Mouse (Mus musculus) myocyte (in vitro differentiated cells): ENCODE measurements at regions not wholly inside any gene's neighbourhood (a gene's known extent, or its start where the extent isn't known, plus 50 kb on each side); places are given as distances from the start of the nearest gene placed in this dataset.

Experiments used
- H3K27me3 ChIP-seq: one replicate; pipeline ENCODE4 v1.6.1; 2011; ENCODE audit not compliant: control insufficient read depth, insufficient read depth, insufficient read length
- H3K36me3 ChIP-seq: one replicate; pipeline ENCODE4 v1.6.1; 2011; ENCODE audit not compliant: control insufficient read depth, insufficient read depth
- H3K4me2 ChIP-seq: one replicate; pipeline ENCODE4 v1.6.1; 2011; ENCODE audit warnings: low read depth, control low read depth
- H3K4me3 ChIP-seq: one replicate; pipeline ENCODE4 v1.5.1; 2011; ENCODE audit warnings: mild to moderate bottlenecking, control low read depth, moderate library complexity
- H3K79me2 ChIP-seq: one replicate; pipeline ENCODE4 v1.6.1; 2011; ENCODE audit not compliant: control insufficient read depth, insufficient read depth
- H3ac ChIP-seq: one replicate; pipeline ENCODE4 v1.6.1; 2011; ENCODE audit not compliant: control insufficient read depth, insufficient read length
- CEBPB ChIP-seq: IDR thresholded peaks from 2 replicates; pipeline ENCODE4 v1.6.1; 2011; ENCODE audit warnings: mild to moderate bottlenecking, moderate library complexity; ENCODE audit not compliant: poor library complexity, insufficient read depth, severe bottlenecking
- E2F4 ChIP-seq: IDR thresholded peaks from one replicate; pipeline ENCODE4 v1.6.1; 2011; ENCODE audit warnings: mild to moderate bottlenecking, control low read depth, moderate library complexity; ENCODE audit not compliant: insufficient read depth
- MAX ChIP-seq: IDR thresholded peaks from one replicate; pipeline ENCODE4 v1.6.1; 2011; ENCODE audit warnings: low read depth, mild to moderate bottlenecking, control low read depth
- MYOD1 ChIP-seq, 3 experiments: IDR thresholded peaks; one replicate each; pipeline ENCODE4 v1.6.1; 2011; ENCODE audit warnings: control low read depth in 2 of 3, low read depth in 2 of 3, mild to moderate bottlenecking in 2 of 3, moderate library complexity in 1 of 3; ENCODE audit not compliant: insufficient read length in 2 of 3, control insufficient read depth in 1 of 3
- MYOG ChIP-seq, 3 experiments: IDR thresholded peaks; one replicate each; pipeline ENCODE4 v1.6.1; 2011; ENCODE audit warnings: control low read depth in 2 of 3, low read depth in 2 of 3, mild to moderate bottlenecking in 2 of 3; ENCODE audit not compliant: insufficient read length in 2 of 3, control insufficient read depth in 1 of 3, insufficient read depth in 1 of 3
- POLR2A ChIP-seq: IDR thresholded peaks from one replicate; pipeline ENCODE4 v1.6.1; 2011; ENCODE audit warnings: low read depth, mild to moderate bottlenecking, control low read depth, moderate library complexity; ENCODE audit not compliant: insufficient read length
- POLR2AphosphoS2 ChIP-seq: IDR thresholded peaks from one replicate; pipeline ENCODE4 v1.6.1; 2011; ENCODE audit warnings: low read depth, control low read depth; ENCODE audit not compliant: insufficient read length
- REST ChIP-seq: IDR thresholded peaks from one replicate; pipeline ENCODE4 v1.6.1; 2011; ENCODE audit warnings: mild to moderate bottlenecking, control low read depth, moderate library complexity; ENCODE audit not compliant: insufficient read depth, insufficient read length
- SRF ChIP-seq: IDR thresholded peaks from one replicate; pipeline ENCODE4 v1.6.1; 2011; ENCODE audit warnings: low read depth; ENCODE audit not compliant: control insufficient read depth, insufficient read length
- TCF12 ChIP-seq: IDR thresholded peaks from one replicate; pipeline ENCODE4 v1.6.1; 2011; ENCODE audit warnings: mild to moderate bottlenecking, control low read depth; ENCODE audit not compliant: poor library complexity, insufficient read depth, severe bottlenecking
- TCF3 ChIP-seq: IDR thresholded peaks from one replicate; pipeline ENCODE4 v1.6.1; 2011; ENCODE audit warnings: low read depth, control low read depth; ENCODE audit not compliant: insufficient read length
- USF1 ChIP-seq: IDR thresholded peaks from one replicate; pipeline ENCODE4 v1.6.1; 2011; ENCODE audit warnings: low read depth, mild to moderate bottlenecking, control low read depth, moderate library complexity

- TF ChIP-seq E2F4 (no peak), MAX (no peak), TCF12 (no peak), TCF3 (no peak), POLR2A (no peak), POLR2AphosphoS2 (no peak), REST (no peak), SRF (no peak), MYOD1 (IDR thresholded peaks at IDR 0.05; ENCODE audit: control insufficient read depth in 1 of 3, insufficient read length in 2 of 3, low read depth in 2 of 3) (no peak), USF1 (no peak), CEBPB (no peak), MYOG (IDR thresholded peaks at IDR 0.05; ENCODE audit: control insufficient read depth in 1 of 3, insufficient read depth in 1 of 3, insufficient read length in 2 of 3, low read depth in 2 of 3) (no peak)
- Histone ChIP-seq H3K4me3 (no peak overlapping the region), H3ac (no peak overlapping the region)
Observed at GRCm38 (mm10) chr3:34457821-34458220, 192.4 kb upstream of the Sox2 start.

GRCm38 (mm10) chr3:34456488-34457433, 193.4 kb upstream of the Sox2 start:
- no peaks in the 10 kb centered on the region for H3K79me2 ChIP-seq
- H3K4me3 ChIP-seq, result no peak overlapping the region
- H3ac ChIP-seq, result no peak overlapping the region
- H3K4me2 ChIP-seq, result no peak overlapping the region
- H3K36me3 ChIP-seq, result no peaks in the 10 kb centered on the region
- H3K27me3 ChIP-seq, result no peaks in the 10 kb centered on the region
- no peak for TF ChIP-seq SRF
- TF ChIP-seq MAX, result no peak
- no peak for TF ChIP-seq POLR2A
- no peak for TF ChIP-seq REST
- no peak for TF ChIP-seq TCF3
- TF ChIP-seq E2F4, result no peak
- no peak for TF ChIP-seq TCF12
- TF ChIP-seq USF1, result no peak
- TF ChIP-seq MYOD1 (IDR thresholded peaks at IDR 0.05; ENCODE audit: control insufficient read depth in 1 of 3, insufficient read length in 2 of 3, low read depth in 2 of 3), result no peak
- TF ChIP-seq CEBPB, result no peak
- no peak for TF ChIP-seq POLR2AphosphoS2
- no peak for TF ChIP-seq MYOG (IDR thresholded peaks at IDR 0.05; ENCODE audit: control insufficient read depth in 1 of 3, insufficient read depth in 1 of 3, insufficient read length in 2 of 3, low read depth in 2 of 3)

More at GRCm38 (mm10) chr3:34457821-34458220, 192.4 kb upstream of the Sox2 start:
- Histone ChIP-seq H3K36me3 (no peaks in the 10 kb centered on the region), H3K27me3 (no peaks in the 10 kb centered on the region), H3K4me2 (no peak overlapping the region), H3K79me2 (no peaks in the 10 kb centered on the region)

GRCm38 (mm10) chr3:34454026-34454624, 196.1 kb upstream of the Sox2 start:
- H3K27me3 ChIP-seq, result no peaks in the 10 kb centered on the region
- no peak for TF ChIP-seq TCF3
- H3K36me3 ChIP-seq, result no peaks in the 10 kb centered on the region
- no peak overlapping the region for H3K4me2 ChIP-seq
- H3K4me3 ChIP-seq, result no peak overlapping the region
- no peaks in the 10 kb centered on the region for H3K79me2 ChIP-seq
- no peak overlapping the region for H3ac ChIP-seq

- H3K79me2 ChIP-seq, result no peaks in the 10 kb centered on the region
- TF ChIP-seq E2F4 (no peak), MAX (no peak), POLR2A (no peak), CEBPB (no peak; the same call in 1 of the 2 replicates), REST (no peak), POLR2AphosphoS2 (no peak), SRF (no peak), MYOD1 (IDR thresholded peaks at IDR 0.05; ENCODE audit: control insufficient read depth in 1 of 3, insufficient read length in 2 of 3, low read depth in 2 of 3) (no peak), TCF3 (no peak), MYOG (IDR thresholded peaks at IDR 0.05; ENCODE audit: control insufficient read depth in 1 of 3, insufficient read depth in 1 of 3, insufficient read length in 2 of 3, low read depth in 2 of 3) (no peak), USF1 (no peak), TCF12 (no peak)
- H3K36me3 ChIP-seq, result no peaks in the 10 kb centered on the region
- no peaks in the 10 kb centered on the region for H3K27me3 ChIP-seq
- H3ac ChIP-seq, result no peak overlapping the region
- H3K4me2 ChIP-seq, result no peak overlapping the region
- H3K4me3 ChIP-seq, result no peak overlapping the region
Observed at GRCm38 (mm10) chr3:34445354-34445753, 204.9 kb upstream of the Sox2 start.
